Mouse (Mus musculus): Measurements from ENCODE around the gene Ttc39b.

The Ttc39b gene

GRCm38 (mm10) chr4:83323910-83324684 is at the start of gene Ttc39b:
TSS of gene Ttc39b (minus strand) at chr4:83324255.
- DNase-seq (ENCODE audit: low read depth) = no peak

DNA sequence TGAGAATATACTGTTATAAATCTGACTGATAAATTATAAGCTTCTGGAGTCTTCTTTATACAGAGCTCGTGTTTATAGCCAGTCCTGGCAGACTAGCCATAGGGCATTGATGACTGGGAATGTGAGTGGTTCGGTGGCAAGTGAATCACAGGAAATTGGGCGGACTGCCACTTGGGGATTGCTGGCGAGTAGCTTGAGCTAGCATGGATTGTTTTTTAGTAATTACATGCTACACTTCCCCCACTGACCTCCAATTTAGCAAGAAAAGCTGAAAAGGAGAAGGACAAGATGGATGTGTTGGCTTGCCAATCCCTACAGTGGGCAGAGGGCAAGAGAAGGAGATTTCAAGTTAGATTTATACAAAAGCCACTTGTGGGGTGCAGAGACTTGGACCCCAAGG is 49.3 kb upstream of the Ttc39b start:
- no peak for DNase-seq (ENCODE audit: low read depth)

DNA sequence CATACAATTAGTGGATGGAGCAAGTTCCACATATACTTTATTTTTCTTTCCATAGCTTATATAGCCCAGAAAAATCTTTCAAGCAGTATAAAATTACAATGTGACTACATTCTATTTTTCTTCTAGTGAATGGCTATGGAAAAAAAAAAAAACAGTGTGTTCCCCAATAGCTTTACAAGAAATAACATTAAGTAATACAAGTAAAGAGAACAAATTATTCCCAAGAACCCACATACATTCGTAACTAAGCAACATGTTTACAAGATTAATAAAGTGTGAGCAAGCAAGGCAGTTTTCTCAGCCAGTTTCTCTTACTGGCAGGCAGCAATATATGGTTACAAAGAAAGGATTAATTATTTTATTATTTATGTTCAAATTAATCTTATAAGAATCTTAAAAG is 33.7 kb upstream of the Ttc39b start:
- DNase-seq (ENCODE audit: low read depth) = no peak

- DNase-seq (ENCODE audit: low read depth) = peak; percentile 88
Observed at GRCm38 (mm10) chr4:83354786-83355185, 30.7 kb upstream of the Ttc39b start.

- DNase-seq (ENCODE audit: low read depth) = peak; percentile 88
Observed at GRCm38 (mm10) chr4:83353949-83354348, 29.9 kb upstream of the Ttc39b start.

DNA sequence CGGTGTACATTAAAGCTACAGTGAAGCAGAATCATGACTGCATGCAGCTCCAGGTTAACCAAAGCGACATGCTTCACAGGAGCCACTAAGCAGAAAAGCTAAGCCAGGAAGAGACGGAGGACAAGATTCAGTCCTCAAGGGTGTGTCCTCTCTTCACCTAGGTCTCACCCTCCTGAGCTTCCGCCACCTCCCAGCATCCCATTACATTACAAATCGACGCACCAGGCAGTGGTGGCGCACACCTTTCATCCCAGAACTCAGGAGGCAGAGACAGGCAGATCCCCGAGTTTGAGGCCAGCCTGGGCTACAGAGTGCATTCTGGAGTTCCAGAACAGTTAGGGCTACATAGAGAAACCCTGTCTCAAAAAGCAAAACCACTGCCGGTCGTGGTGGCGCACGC is 29.2 kb upstream of the Ttc39b start:
- DNase-seq (ENCODE audit: low read depth) = no peak

DNA sequence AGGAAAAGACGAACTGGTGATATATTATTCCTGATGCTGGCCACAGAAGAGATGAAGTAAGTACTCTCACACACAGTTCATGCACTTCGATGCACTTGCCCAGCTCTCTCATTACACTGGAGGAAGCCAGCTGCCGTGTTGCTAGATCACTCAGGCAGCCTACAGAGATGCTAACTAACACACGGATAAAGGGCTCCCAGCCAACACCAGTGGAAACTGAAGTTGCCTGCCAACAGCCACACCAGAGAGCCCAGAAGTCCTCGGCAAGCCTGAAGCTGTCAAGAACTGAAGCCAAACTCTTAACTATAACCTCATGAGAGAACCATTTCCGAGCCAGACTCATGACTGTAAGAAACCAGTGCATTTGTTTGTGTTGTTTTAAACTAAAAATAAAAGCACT is 26.7 kb upstream of the Ttc39b start:
- no peak for DNase-seq (ENCODE audit: low read depth)

DNA sequence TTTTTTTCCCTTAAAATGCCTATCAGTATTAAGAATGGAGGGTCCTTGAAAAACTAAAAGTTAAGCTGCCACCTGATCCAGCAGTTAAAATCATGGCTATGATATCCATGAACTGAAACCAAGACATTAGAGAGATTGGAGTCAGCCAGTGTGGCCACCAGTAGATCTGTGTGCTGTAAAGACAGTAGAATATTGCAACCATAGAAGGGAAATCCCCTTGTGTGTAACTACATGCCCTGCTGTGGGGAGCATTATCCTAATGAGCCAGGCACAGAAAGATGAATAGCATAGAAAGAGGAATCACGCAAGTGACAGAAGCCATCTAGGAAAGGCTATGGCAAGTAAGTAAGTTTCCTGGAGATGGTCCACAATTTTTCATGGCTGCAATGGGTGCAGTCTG is 24.9 kb upstream of the Ttc39b start:
- no peak for DNase-seq (ENCODE audit: low read depth)

DNA sequence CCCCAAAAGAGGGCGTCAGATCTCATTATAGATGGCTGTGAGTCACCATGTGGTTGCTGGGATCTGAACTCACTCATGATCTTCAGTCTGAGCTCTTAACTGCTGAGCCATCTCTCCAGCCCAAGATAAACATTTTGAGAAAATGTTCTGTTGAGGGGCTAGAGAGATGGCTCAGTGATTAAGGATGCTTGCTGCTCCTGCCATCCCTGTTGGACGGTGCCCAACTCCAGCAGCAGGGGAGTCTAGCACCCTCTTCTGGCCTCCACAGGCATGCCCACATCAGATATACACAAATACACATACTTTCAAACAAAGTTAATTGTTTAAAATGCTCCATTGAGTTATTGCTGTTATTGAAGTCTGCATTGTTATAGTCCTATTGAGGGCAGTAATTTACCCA is 19.8 kb upstream of the Ttc39b start:
- peak; percentile 28 for DNase-seq (ENCODE audit: low read depth)

DNA sequence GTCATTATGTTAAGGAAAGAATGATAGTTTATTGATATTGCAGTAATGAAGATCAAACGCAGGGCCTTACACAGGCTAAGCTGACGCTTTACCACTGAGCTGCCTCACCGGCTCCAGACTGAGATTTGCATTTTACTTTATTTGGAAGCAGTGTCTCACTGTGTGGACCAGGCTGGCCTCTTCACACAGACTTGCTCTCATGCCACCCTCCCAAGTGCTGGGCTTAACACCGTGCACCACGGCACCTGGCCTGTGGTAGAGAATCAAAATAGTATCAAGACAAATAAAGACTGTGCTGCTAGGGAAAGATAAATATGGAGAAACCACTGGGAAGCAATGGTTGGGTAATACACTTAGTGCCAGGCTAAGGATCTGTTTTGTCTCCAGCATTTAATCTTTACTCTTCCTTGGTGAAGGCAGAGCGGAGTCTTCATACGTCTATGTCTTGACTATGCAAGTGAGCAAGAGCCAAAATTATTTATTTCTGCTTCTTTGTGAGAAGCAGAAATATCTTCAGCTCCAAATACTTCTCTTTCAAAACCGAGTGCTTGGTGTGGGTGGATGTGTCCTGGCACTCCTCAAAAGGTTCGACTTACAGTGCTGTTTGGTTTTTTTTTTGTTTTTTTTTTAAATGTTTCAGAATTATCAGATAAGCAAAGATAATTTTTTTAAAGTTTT is 19.2 kb upstream of the Ttc39b start:
- DNase-seq (ENCODE audit: low read depth) = no peak

- no peak for DNase-seq (ENCODE audit: low read depth)
Observed at GRCm38 (mm10) chr4:83342268-83342970, 18.4 kb upstream of the Ttc39b start.

DNA sequence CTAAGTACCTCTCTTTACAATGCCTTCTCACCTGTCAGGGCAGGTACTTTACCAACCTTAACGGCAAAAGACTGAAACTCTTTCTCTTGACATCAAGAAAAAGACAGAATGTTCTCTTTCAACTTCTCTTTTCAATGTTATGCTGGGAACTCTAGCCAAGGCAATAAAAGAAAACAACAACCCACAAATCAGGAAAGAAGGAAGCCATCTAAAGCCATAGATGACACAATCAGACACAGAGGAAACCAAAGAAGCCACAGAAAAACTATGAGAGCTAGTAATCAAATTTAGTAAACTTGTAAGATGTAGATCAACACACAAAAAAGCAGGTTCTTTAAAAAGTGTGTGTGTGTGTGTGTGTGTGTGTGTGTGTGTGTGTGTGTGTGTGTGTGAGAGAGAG is 15.3 kb upstream of the Ttc39b start:
- peak; percentile 40 for DNase-seq (ENCODE audit: low read depth)

- DNase-seq (ENCODE audit: low read depth) = peak; percentile 14
Observed at GRCm38 (mm10) chr4:83337717-83338116, 13.7 kb upstream of the Ttc39b start.

- no peak for DNase-seq (ENCODE audit: low read depth)
Observed at GRCm38 (mm10) chr4:83330369-83330768, 6.3 kb upstream of the Ttc39b start.

DNA sequence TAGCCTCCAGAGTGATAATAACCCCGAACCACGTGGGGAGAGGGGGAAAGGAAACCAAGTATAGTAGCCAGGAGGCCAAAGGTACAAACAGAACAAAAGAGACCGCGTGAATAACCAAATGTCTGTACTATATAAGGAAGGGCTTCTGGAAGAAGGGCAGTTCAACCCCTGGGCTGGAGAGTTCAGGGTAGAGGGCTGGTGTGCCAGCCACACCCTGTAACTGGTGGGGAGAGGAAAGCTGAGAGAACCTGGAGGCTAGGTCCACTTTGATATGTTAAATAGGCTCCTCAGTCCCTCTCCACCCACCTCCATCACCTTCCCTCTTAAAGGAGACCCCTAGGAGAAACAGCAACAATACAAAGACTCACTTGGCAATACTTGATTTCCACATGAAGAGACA is 5.6 kb upstream of the Ttc39b start:
- DNase-seq (ENCODE audit: low read depth) = no peak

DNA sequence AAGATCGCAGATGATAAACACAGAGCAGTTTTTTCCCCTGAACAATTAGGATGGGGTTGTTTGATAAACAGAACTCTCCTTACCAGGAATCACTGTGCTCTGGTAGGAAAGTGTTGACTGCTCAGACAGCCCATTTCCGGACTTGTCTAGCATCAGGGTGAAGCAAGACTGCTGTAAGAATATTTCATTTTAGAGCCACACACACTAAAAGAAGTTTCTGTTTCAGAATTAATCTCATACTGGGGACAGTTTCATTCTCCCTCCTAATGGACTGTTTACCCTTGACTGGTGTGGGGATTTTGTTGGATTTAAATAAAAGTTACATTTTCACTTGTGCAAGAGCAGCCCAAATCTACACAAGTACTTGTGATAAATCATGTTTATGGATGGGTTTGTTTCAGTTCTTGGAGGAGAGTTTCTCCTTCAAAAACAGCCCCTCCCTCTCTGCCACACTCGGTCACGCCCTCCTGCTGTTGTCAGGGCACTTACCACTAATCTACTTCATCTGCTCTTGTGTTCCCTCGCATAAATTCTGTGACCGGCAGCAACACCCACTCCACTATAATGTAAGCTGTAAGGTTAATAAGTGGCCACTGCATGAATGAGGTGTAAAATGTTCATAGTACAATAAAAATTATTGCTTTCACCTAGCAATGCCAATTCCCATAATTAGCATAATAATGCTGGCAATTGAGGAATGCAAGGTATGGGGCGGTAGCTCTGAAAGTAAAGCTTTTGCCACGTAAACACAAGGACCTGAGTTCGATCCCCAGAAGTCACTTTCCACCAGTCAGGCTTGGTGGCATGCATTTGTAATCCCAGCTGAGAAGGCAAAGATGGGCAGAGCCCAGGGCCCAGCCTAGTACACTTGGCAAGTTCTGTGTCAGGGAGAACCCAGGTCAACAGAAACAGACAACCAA is 4.2 kb upstream of the Ttc39b start:
- peak; percentile 21 for DNase-seq (ENCODE audit: low read depth)

- DNase-seq (ENCODE audit: low read depth) = no peak
Observed at GRCm38 (mm10) chr4:83327526-83327925, 3.5 kb upstream of the Ttc39b start.

DNA sequence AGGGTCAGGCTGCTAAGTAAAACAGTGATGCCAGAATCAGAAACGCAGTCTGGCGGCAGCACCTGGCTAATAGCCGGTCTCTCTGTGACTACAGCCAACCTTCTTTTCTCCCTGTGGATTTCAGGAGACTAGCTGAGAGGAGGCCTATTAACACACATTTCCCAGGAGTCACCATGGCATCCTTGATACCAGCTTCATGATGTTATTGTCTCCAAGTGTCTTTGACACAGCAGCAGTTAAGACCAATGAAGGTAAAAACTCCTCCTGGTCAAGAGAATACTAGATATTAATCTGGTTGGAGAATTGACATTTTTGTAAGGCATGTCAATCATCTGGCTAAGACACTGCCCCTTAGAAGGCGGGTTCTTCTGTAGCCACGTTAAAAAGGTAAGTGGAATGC is 1.3 kb upstream of the Ttc39b start:
- DNase-seq (ENCODE audit: low read depth) = no peak

GRCm38 (mm10) chr4:83323201-83323903 is 703 bp downstream of the Ttc39b start:
- DNase-seq (ENCODE audit: low read depth) = no peak

GRCm38 (mm10) chr4:83319736-83320135 is 4.3 kb downstream of the Ttc39b start:
- no peak for DNase-seq (ENCODE audit: low read depth)

- no peak for DNase-seq (ENCODE audit: low read depth)
Observed at GRCm38 (mm10) chr4:83318758-83319157, 5.3 kb downstream of the Ttc39b start.
